Mouse (Mus musculus) left cerebral cortex, adult 2 months (tissue): ENCODE results near the gene Scd3. TPM values are rescaled to one million over a fixed set of nuclear protein-coding genes. Genes with fewer than 3 reads are reported as not detected.
A peak's percentile ranks its signal among the peaks of the same experiment; 100 is the strongest.
"Not testable (repeated sequence)": the region's sequence is repeated elsewhere in the genome, so short reads cannot be mapped to it uniquely, and the experiment has no call there.

Source experiments
- DNase-seq, 2 experiments: peaks; one replicate each; pipeline ENCODE4 v3.0.0; 2021 to 2022; ENCODE audit warnings: low spot score in 2 of 2, mixed read lengths in 1 of 2; ENCODE audit errors: extremely low spot score in 1 of 2
- H3K27ac ChIP-seq: fragments of 200-600 bp; 2 replicates; pipeline ENCODE4 v1.8.1; 2022
- H3K4me3 ChIP-seq: fragments of 200-600 bp; 2 replicates; pipeline ENCODE4 v1.8.1; 2022
- CTCF ChIP-seq: fragments of 200-600 bp; IDR thresholded peaks from 2 replicates; pipeline ENCODE4 v1.8.1; 2022; ENCODE audit warnings: antibody characterized with exemption, mild to moderate bottlenecking, moderate library complexity
- intact Hi-C: fragments of 180-260 bp; cut with DNase I; formaldehyde crosslinking; loops from one replicate; pipeline ENCODE4 v1.15.1; 2025
- total RNA-seq, 2 experiments: library from RNA; stranded (reverse); gene quantifications; 2 replicates each; pipeline ENCODE4 v1.2.3; 2021

The Scd3 gene
- total RNA-seq, 2 experiments from 2014 or later, result 3.3 to 3.8 TPM

DNA sequence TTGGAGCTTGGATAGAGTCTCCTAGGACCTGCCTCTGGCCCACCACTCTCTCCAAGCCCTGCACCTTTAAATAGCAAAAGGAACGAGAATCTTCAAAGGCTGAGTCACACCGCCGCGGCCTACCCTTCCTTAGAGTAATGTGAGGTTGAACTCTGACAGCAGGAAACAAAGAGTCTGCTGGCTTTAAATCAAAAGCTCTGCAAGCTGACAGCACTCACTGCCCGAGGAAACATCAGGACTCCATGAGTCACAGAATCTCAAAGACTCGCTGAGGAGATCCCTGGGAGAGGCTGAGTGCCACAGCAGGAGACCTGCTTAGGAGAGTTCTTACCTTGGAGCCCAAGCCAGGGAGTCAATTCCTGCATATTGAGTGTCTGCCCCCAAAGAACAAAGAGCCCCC lies 77.7 kb downstream of the Scd3 start:
- Histone ChIP-seq H3K4me3 (no peak overlapping the region), H3K27ac (peak overlapping the region; percentile 55; the same call in 1 of the 2 replicates)
- intact Hi-C loops, result no loop called here
- no peak for DNase-seq
- no peak for TF ChIP-seq CTCF

DNA sequence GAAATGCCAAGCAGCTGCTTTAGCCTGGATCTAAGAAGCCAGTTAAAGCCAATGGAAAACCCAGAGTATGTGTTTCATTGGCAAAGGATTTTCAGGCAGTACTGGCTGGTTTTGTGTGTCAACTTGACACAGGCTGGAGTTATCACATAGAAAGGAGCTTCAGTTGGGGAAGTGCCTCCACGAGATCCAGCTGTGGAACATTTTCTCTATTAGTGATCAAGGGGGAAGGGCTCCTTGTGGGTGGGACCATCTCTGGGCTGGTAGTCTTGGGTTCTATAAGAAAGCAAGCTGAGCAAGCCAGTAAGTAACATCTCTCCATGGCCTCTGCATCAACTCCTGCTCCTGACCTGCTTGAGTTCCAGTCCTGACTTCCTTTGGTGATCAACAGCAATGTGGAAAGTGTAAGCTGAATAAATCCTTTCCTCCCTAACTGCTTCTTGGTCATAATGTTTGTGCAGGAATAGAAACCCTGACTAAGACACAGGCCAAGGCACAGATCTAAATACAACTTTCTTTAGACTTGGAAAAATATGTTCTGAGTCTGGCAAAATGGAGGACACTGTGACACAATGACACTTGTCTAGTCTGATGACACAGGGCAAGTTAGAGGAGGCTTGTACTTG lies 78.9 kb downstream of the Scd3 start:
- H3K27ac ChIP-seq, intact Hi-C loops, H3K4me3 ChIP-seq, DNase-seq: not testable (repeated sequence)

- Histone ChIP-seq H3K27ac (no peak overlapping the region), H3K4me3 (no peak overlapping the region)
- no peak for TF ChIP-seq CTCF
- no peak for DNase-seq
- intact Hi-C loops, result no loop called here
Measured at GRCm38 (mm10) chr19:44282534-44283156, 79.6 kb downstream of the Scd3 start.

- intact Hi-C loops, result no loop called here
- H3K4me3 ChIP-seq, result peak overlapping the region; percentile 61
- DNase-seq, result no peak
- TF ChIP-seq CTCF, result no peak
- H3K27ac ChIP-seq, result peak overlapping the region; percentile 93
Measured at GRCm38 (mm10) chr19:44283157-44284024, 80.3 kb downstream of the Scd3 start.

DNA sequence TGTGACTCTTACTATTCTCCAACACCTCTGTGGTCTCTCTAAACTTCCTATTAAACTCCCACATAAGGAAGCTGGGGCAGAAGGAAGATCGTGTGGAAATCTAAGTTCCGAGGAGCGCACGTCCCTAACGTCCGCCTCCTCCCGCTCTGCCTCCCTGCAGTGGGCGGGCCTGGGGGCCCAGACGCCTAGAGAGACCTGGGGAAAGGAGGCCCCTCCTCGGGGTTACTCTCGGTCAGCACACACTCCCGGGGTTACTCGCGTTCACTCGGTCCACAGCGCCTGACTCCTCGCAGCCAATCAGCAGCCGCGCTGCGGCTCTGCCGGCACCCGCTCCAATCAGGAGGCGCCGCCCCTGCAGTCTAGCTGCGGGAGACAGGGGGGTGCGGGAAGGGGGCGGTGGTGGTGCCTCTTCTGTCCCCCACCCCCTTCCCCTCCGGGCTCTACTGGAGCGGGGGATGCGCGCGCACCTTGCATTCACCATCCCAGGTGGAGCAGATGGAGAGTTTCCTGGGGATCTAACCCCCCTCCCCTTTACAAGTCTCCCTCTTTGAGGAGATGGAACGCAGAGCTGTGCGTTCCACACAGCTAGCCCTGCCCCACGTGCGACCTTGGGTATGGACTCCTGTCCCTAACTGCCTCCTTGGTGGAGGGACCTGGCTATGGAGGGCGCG lies 81.1 kb downstream of the Scd3 start:
- DNase-seq, result peak; percentile 89 to 93
- no peak; the same call in 1 of the 2 replicates for TF ChIP-seq CTCF
- peak overlapping the region; percentile 61 for H3K4me3 ChIP-seq
- intact Hi-C loops, result no loop called here
- peak overlapping the region; percentile 93 for H3K27ac ChIP-seq

DNA sequence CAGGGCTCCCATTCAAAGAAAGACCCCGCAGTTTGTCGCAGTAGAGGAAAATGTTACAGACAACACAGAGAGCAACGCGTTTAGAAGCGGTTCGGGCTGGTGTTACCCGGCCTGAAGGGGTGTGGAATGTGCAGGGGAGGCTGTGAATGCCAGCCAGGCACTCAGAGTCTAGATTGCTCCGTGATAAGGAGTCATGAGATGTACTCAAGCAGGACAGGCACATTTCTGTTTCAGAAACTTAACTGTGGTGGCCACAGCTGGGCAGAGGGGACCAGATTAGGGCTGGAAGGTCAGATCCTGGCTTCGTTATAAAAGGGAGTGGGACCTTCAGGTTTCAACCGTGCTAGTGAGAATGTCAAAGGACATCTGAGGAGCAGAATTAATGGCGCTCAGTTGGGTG lies 81.7 kb downstream of the Scd3 start:
- Histone ChIP-seq H3K27ac (peak overlapping the region; percentile 93), H3K4me3 (peak overlapping the region; percentile 61)
- no peak for DNase-seq
- no peak for TF ChIP-seq CTCF
- intact Hi-C loops, result no loop called here

- Histone ChIP-seq H3K27ac (no peak overlapping the region), H3K4me3 (no peak overlapping the region)
- no peak for DNase-seq
- intact Hi-C loops, result no loop called here
- TF ChIP-seq CTCF, result no peak
Measured at GRCm38 (mm10) chr19:44285554-44285953, 82.5 kb downstream of the Scd3 start.

GRCm38 (mm10) chr19:44286109-44286508 lies 83.0 kb downstream of the Scd3 start:
- intact Hi-C loops, result no loop called here
- DNase-seq, result no peak
- Histone ChIP-seq H3K27ac (no peak overlapping the region), H3K4me3 (no peak overlapping the region)
- TF ChIP-seq CTCF, result no peak

GRCm38 (mm10) chr19:44287415-44288110 lies 84.5 kb downstream of the Scd3 start:
- H3K27ac ChIP-seq, result no peak overlapping the region
- DNase-seq, result no peak
- intact Hi-C loops, result no loop called here
- no peak overlapping the region for H3K4me3 ChIP-seq
- no peak for TF ChIP-seq CTCF

GRCm38 (mm10) chr19:44292083-44292482 lies 89.0 kb downstream of the Scd3 start:
- Histone ChIP-seq H3K27ac (no peak overlapping the region), H3K4me3 (no peak overlapping the region)
- no peak for DNase-seq
- no peak for TF ChIP-seq CTCF
- intact Hi-C loops, result no loop called here

DNA sequence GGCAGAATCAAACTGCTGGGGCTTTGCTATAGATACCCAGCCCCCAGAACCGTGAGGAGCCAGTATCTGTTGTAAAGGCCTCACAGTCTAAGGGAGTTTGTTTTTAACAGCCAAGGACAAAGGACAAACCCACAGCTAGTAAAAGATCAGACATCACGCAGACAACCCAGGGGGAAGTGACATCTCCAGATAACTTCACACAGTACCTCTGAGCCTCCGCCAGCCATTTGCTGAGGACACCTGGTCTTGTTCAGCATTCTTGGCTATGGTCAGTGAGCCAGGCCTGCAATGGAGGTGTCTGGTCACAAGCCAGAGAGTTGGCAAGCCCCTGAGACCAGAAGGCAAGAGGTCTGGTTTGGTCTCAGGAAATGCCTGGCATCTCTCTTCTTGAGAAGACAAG lies 89.4 kb downstream of the Scd3 start:
- Histone ChIP-seq H3K4me3 (no peak overlapping the region), H3K27ac (peak overlapping the region; percentile 99)
- no peak for TF ChIP-seq CTCF
- intact Hi-C loops, result no loop called here
- no peak for DNase-seq
